Mouse (Mus musculus): ENCODE measurements around the gene Scarb2. TPM values are rescaled to one million over a fixed set of nuclear protein-coding genes. Genes with fewer than 3 reads are reported as not detected.

Scarb2 gene
- polyA plus RNA-seq, 1 experiment from 2014 or later: 17.0 TPM

GRCm38 (mm10) chr5:92461321-92461720, 45.3 kb downstream of the Scarb2 start:
- Histone ChIP-seq H3K36me3 (peaks cover 20% of the 10 kb centered on the region), H3K4me1 (no peaks in the 10 kb centered on the region), H3K4me3 (no peak overlapping the region), H3K9ac (replicated peaks) (no peak overlapping the region), H3K27ac (replicated peaks) (no peak overlapping the region), H3K27me3 (no peaks in the 10 kb centered on the region), H3K4me2 (replicated peaks) (no peak overlapping the region), H3K9me3 (no peaks in the 10 kb centered on the region)
- no peak for ATAC-seq (ENCODE audit: low FRiP score, low read depth)
- WGBS: 22% methylated on average over 5 of the region's 5 CpGs

GRCm38 (mm10) chr5:92458726-92459125, 47.9 kb downstream of the Scarb2 start:
- H3K4me2 ChIP-seq (replicated peaks): no peak overlapping the region
- H3K27ac ChIP-seq (replicated peaks): no peak overlapping the region
- H3K27me3 ChIP-seq: no peaks in the 10 kb centered on the region
- H3K9me3 ChIP-seq: no peaks in the 10 kb centered on the region
- no peak for ATAC-seq (ENCODE audit: low FRiP score, low read depth)
- WGBS: 44% methylated on average over 5 of the region's 5 CpGs
- no peak overlapping the region for H3K4me3 ChIP-seq
- H3K36me3 ChIP-seq: peaks cover 33% of the 10 kb centered on the region
- H3K9ac ChIP-seq (replicated peaks): no peak overlapping the region
- H3K4me1 ChIP-seq: no peaks in the 10 kb centered on the region

GRCm38 (mm10) chr5:92457410-92457809, 49.2 kb downstream of the Scarb2 start:
- H3K4me3 ChIP-seq: no peak overlapping the region
- peaks cover 42% of the 10 kb centered on the region for H3K36me3 ChIP-seq
- ATAC-seq (ENCODE audit: low FRiP score, low read depth): no peak
- no peak overlapping the region for H3K9ac ChIP-seq (replicated peaks)
- H3K9me3 ChIP-seq: no peaks in the 10 kb centered on the region
- no peaks in the 10 kb centered on the region for H3K4me1 ChIP-seq
- 83% methylated on average over 2 of the region's 2 CpGs for WGBS
- no peak overlapping the region for H3K4me2 ChIP-seq (replicated peaks)
- H3K27ac ChIP-seq (replicated peaks): no peak overlapping the region
- H3K27me3 ChIP-seq: no peaks in the 10 kb centered on the region

- H3K36me3 ChIP-seq: peaks cover 69% of the 10 kb centered on the region
These were observed 53.8 kb downstream of the Scarb2 start for GRCm38 (mm10) chr5:92452876-92453275.

GRCm38 (mm10) chr5:92446736-92447135, 59.9 kb downstream of the Scarb2 start:
- 94% methylated on average over 5 of the region's 5 CpGs for WGBS
- no peak for ATAC-seq (ENCODE audit: low FRiP score, low read depth)

More at GRCm38 (mm10) chr5:92452876-92453275, 53.8 kb downstream of the Scarb2 start:
- 88% methylated on average over 5 of the region's 5 CpGs for WGBS
- H3K4me2 ChIP-seq (replicated peaks): no peak overlapping the region
- no peaks in the 10 kb centered on the region for H3K4me1 ChIP-seq
- no peak overlapping the region for H3K4me3 ChIP-seq
- no peak overlapping the region for H3K27ac ChIP-seq (replicated peaks)
- ATAC-seq (ENCODE audit: low FRiP score, low read depth): no peak
- no peaks in the 10 kb centered on the region for H3K27me3 ChIP-seq
- H3K9me3 ChIP-seq: no peaks in the 10 kb centered on the region
- H3K9ac ChIP-seq (replicated peaks): no peak overlapping the region

GRCm38 (mm10) chr5:92445016-92445415, 61.6 kb downstream of the Scarb2 start:
- Histone ChIP-seq H3K4me2 (replicated peaks) (no peak overlapping the region), H3K4me3 (no peak overlapping the region), H3K9ac (replicated peaks) (no peak overlapping the region), H3K4me1 (no peaks in the 10 kb centered on the region), H3K9me3 (no peaks in the 10 kb centered on the region), H3K36me3 (peaks cover 54% of the 10 kb centered on the region), H3K27ac (replicated peaks) (no peak overlapping the region), H3K27me3 (no peaks in the 10 kb centered on the region)
- 94% methylated on average over 2 of the region's 2 CpGs for WGBS
- ATAC-seq (ENCODE audit: low FRiP score, low read depth): no peak

More at GRCm38 (mm10) chr5:92446736-92447135, 59.9 kb downstream of the Scarb2 start:
- Histone ChIP-seq H3K4me3 (no peak overlapping the region), H3K27me3 (no peaks in the 10 kb centered on the region), H3K4me1 (no peaks in the 10 kb centered on the region), H3K9ac (replicated peaks) (no peak overlapping the region), H3K9me3 (no peaks in the 10 kb centered on the region), H3K36me3 (peaks cover 70% of the 10 kb centered on the region), H3K27ac (replicated peaks) (no peak overlapping the region), H3K4me2 (replicated peaks) (no peak overlapping the region)

- no peaks in the 10 kb centered on the region for H3K9me3 ChIP-seq
- no peak overlapping the region for H3K4me3 ChIP-seq
- ATAC-seq (ENCODE audit: low FRiP score, low read depth): no peak
- H3K4me1 ChIP-seq: no peaks in the 10 kb centered on the region
- no peak overlapping the region for H3K27ac ChIP-seq (replicated peaks)
- H3K9ac ChIP-seq (replicated peaks): no peak overlapping the region
- WGBS: 94% methylated on average over 7 of the region's 7 CpGs
- H3K36me3 ChIP-seq: peaks cover 36% of the 10 kb centered on the region
- H3K27me3 ChIP-seq: no peaks in the 10 kb centered on the region
- no peak overlapping the region for H3K4me2 ChIP-seq (replicated peaks)
These were observed 63.7 kb downstream of the Scarb2 start for GRCm38 (mm10) chr5:92442914-92443313.

- Histone ChIP-seq H3K9me3 (no peaks in the 10 kb centered on the region), H3K4me2 (replicated peaks) (no peak overlapping the region), H3K27me3 (no peaks in the 10 kb centered on the region), H3K4me1 (no peaks in the 10 kb centered on the region), H3K36me3 (peaks cover 22% of the 10 kb centered on the region), H3K27ac (replicated peaks) (no peak overlapping the region), H3K9ac (replicated peaks) (no peak overlapping the region), H3K4me3 (no peak overlapping the region)
- ATAC-seq (ENCODE audit: low FRiP score, low read depth): no peak
- 85% methylated on average over 5 of the region's 5 CpGs for WGBS
These were observed 65.1 kb downstream of the Scarb2 start for GRCm38 (mm10) chr5:92441494-92441893.

GRCm38 (mm10) chr5:92438540-92438939, 68.1 kb downstream of the Scarb2 start:
- Histone ChIP-seq H3K36me3 (no peaks in the 10 kb centered on the region), H3K9ac (replicated peaks) (no peak overlapping the region), H3K27me3 (no peaks in the 10 kb centered on the region), H3K27ac (replicated peaks) (no peak overlapping the region), H3K4me2 (replicated peaks) (no peak overlapping the region), H3K4me3 (no peak overlapping the region), H3K4me1 (peaks cover 8% of the 10 kb centered on the region; the same call in 1 of the 2 replicates), H3K9me3 (no peaks in the 10 kb centered on the region)
- WGBS: 90% methylated on average over 8 of the region's 8 CpGs
- no peak for ATAC-seq (ENCODE audit: low FRiP score, low read depth)

- ATAC-seq (ENCODE audit: low FRiP score, low read depth): peak; percentile 99
- Histone ChIP-seq H3K9ac (replicated peaks) (peak within 1 kb of the TSS; percentile 92), H3K36me3 (peaks cover 6% of the 10 kb centered on the region; the same call in 1 of the 2 replicates), H3K9me3 (no peaks in the 10 kb centered on the region), H3K4me1 (peaks cover 16% of the 10 kb centered on the region), H3K4me2 (replicated peaks) (peak within 1 kb of the TSS; percentile 87), H3K27ac (replicated peaks) (peak within 1 kb of the TSS; percentile 82), H3K27me3 (no peaks in the 10 kb centered on the region), H3K4me3 (peak within 1 kb of the TSS; percentile 98)
- 2% methylated on average over 34 of the region's 34 CpGs for WGBS
These were observed 71.5 kb downstream of the Scarb2 start, which contains the start of gene Nup54 for GRCm38 (mm10) chr5:92435025-92435584. Gene Nup54, minus strand, starts transcription at chr5:92435219.

GRCm38 (mm10) chr5:92434571-92434985, 72.1 kb downstream of the Scarb2 start:
- Histone ChIP-seq H3K9me3 (no peaks in the 10 kb centered on the region), H3K36me3 (peaks cover 6% of the 10 kb centered on the region; the same call in 1 of the 2 replicates), H3K9ac (replicated peaks) (peak overlapping the region; percentile 92), H3K27ac (replicated peaks) (peak overlapping the region; percentile 82), H3K4me1 (peaks cover 16% of the 10 kb centered on the region), H3K27me3 (no peaks in the 10 kb centered on the region), H3K4me2 (replicated peaks) (peak overlapping the region; percentile 87), H3K4me3 (peak overlapping the region; percentile 98)
- under 1% methylated on average over 30 of the region's 39 CpGs for WGBS
- no peak; the same call in 1 of the 2 replicates for ATAC-seq (ENCODE audit: low FRiP score, low read depth)

GRCm38 (mm10) chr5:92434070-92434469, 72.6 kb downstream of the Scarb2 start:
- Histone ChIP-seq H3K27ac (replicated peaks) (no peak overlapping the region), H3K9me3 (no peaks in the 10 kb centered on the region), H3K36me3 (peaks cover 8% of the 10 kb centered on the region), H3K4me2 (replicated peaks) (peak overlapping the region; percentile 87), H3K4me3 (peak overlapping the region; percentile 98), H3K4me1 (peaks cover 16% of the 10 kb centered on the region), H3K27me3 (no peaks in the 10 kb centered on the region), H3K9ac (replicated peaks) (peak overlapping the region; percentile 92)
- WGBS: 1% methylated on average over 12 of the region's 12 CpGs
- no peak for ATAC-seq (ENCODE audit: low FRiP score, low read depth)

GRCm38 (mm10) chr5:92431611-92432010, 75.0 kb downstream of the Scarb2 start:
- Histone ChIP-seq H3K27me3 (no peaks in the 10 kb centered on the region), H3K4me2 (replicated peaks) (no peak overlapping the region), H3K9me3 (no peaks in the 10 kb centered on the region), H3K9ac (replicated peaks) (no peak overlapping the region), H3K4me3 (no peak overlapping the region), H3K4me1 (peaks cover 16% of the 10 kb centered on the region), H3K36me3 (peaks cover 33% of the 10 kb centered on the region), H3K27ac (replicated peaks) (no peak overlapping the region)
- WGBS: 81% methylated on average over 7 of the region's 7 CpGs
- no peak for ATAC-seq (ENCODE audit: low FRiP score, low read depth)

Measured in midbrain, embryonic 12.5 days (tissue).